Mouse (Mus musculus) embryonic facial prominence, embryonic 14.5 days (tissue): Measurements from ENCODE around the gene Tor2a. TPM values are rescaled to one million over a fixed set of nuclear protein-coding genes. Genes with fewer than 3 reads are reported as not detected.

Source experiments
- ATAC-seq: fragments of 200-750 bp; cut with Nextera tagmentation; 2 replicates; pipeline ENCODE4 v1.8.0; 2017; ENCODE audit warnings: low read depth, moderate number of reproducible peaks, moderate TSS enrichment
- DNase-seq: peaks from one replicate; pipeline ENCODE4 v3.0.0-alpha.2; 2015; ENCODE audit warnings: low spot score
- H3K27ac ChIP-seq: fragments of 300-500 bp; sonication (generic); replicated peaks from 2 replicates; pipeline ENCODE4 v1.5.1; 2014; ENCODE audit warnings: low read depth, mild to moderate bottlenecking, low read length, moderate library complexity
- H3K27me3 ChIP-seq: fragments of 300-500 bp; sonication (generic); replicated peaks from 2 replicates; pipeline ENCODE4 v1.6.1; 2014; ENCODE audit warnings: low read length; ENCODE audit not compliant: control insufficient read depth, insufficient read depth
- H3K36me3 ChIP-seq: fragments of 300-500 bp; sonication (generic); 2 replicates; pipeline ENCODE4 v1.6.1; 2014; ENCODE audit warnings: low read length, mixed read lengths; ENCODE audit not compliant: control insufficient read depth, insufficient read depth
- H3K4me1 ChIP-seq: fragments of 300-500 bp; sonication (generic); 2 replicates; pipeline ENCODE4 v1.6.1; 2014; ENCODE audit warnings: antibody characterized with exemption, low read length; ENCODE audit not compliant: control insufficient read depth, insufficient read depth
- H3K4me2 ChIP-seq: fragments of 300-500 bp; sonication (generic); 2 replicates; pipeline ENCODE4 v1.6.1; 2014; ENCODE audit warnings: low read depth, mild to moderate bottlenecking, low read length, moderate library complexity, mixed read lengths
- H3K4me3 ChIP-seq: fragments of 300-500 bp; sonication (generic); 2 replicates; pipeline ENCODE4 v1.5.1; 2014; ENCODE audit warnings: low read depth, mild to moderate bottlenecking, low read length
- H3K9ac ChIP-seq: fragments of 300-500 bp; sonication (generic); 2 replicates; pipeline ENCODE4 v1.6.1; 2014; ENCODE audit warnings: low read depth, mild to moderate bottlenecking, low read length, moderate library complexity, mixed read lengths
- H3K9me3 ChIP-seq: fragments of 300-500 bp; sonication (generic); 2 replicates; pipeline ENCODE4 v1.6.1; 2016; ENCODE audit warnings: low read length; ENCODE audit not compliant: control insufficient read depth
- WGBS: fragments of 180-500 bp; shearing (Covaris S2); extraction: QIAGEN DNeasy Blood & Tissue Kit; methylation state at CpG from one replicate; pipeline ENCODE4 v1.1.7; 2014; 5-methylcytosine and 5-hydroxymethylcytosine counted together
- polyA plus RNA-seq: library from polyadenylated mRNA; unstranded; fragments of >200 nt; fragmentation: Nextera tagmentation; extraction: Ambion mirVana; gene quantifications from 2 replicates; pipeline ENCODE4 v1.2.1, GENCODE M21; 2014

Gene Tor2a
- polyA plus RNA-seq, 1 experiment from 2014 or later, result 64.5 TPM

GRCm38 (mm10) chr2:32722581-32722980 lies 34.5 kb upstream of the Tor2a start:
- H3K9ac ChIP-seq, result no peak overlapping the region
- peak overlapping the region; percentile 42; the same call in 1 of the 2 replicates for H3K4me2 ChIP-seq
- H3K27me3 ChIP-seq, result no peaks in the 10 kb centered on the region
- DNase-seq (no peak), ATAC-seq (no peak)
- no peak overlapping the region; the same call in 1 of the 2 replicates for H3K4me3 ChIP-seq
- H3K4me1 ChIP-seq, result peaks cover 20% of the 10 kb centered on the region; the same call in 1 of the 2 replicates
- H3K9me3 ChIP-seq, result no peaks in the 10 kb centered on the region
- H3K27ac ChIP-seq, result no peak overlapping the region
- 55% methylated on average over 3 of the region's 3 CpGs for WGBS
- H3K36me3 ChIP-seq, result no peaks in the 10 kb centered on the region

- Histone ChIP-seq H3K27ac (no peak overlapping the region), H3K9me3 (no peaks in the 10 kb centered on the region), H3K36me3 (no peaks in the 10 kb centered on the region), H3K9ac (no peak overlapping the region), H3K4me2 (no peak overlapping the region), H3K4me1 (peaks cover 20% of the 10 kb centered on the region; the same call in 1 of the 2 replicates), H3K27me3 (no peaks in the 10 kb centered on the region), H3K4me3 (no peak overlapping the region)
- 69% methylated on average over 4 of the region's 4 CpGs for WGBS
- ATAC-seq (no peak), DNase-seq (no peak)
Observed at GRCm38 (mm10) chr2:32724149-32724548, 32.9 kb upstream of the Tor2a start.

GRCm38 (mm10) chr2:32724832-32725790 lies 31.9 kb upstream of the Tor2a start:
- Histone ChIP-seq H3K4me2 (no peak overlapping the region), H3K27me3 (no peaks in the 10 kb centered on the region)
- no peak for DNase-seq

GRCm38 (mm10) chr2:32727435-32727834 lies 29.6 kb upstream of the Tor2a start:
- ATAC-seq, result peak; percentile 98
- DNase-seq, result peak; percentile 98
- under 1% methylated on average over 16 of the region's 16 CpGs for WGBS
- Histone ChIP-seq H3K4me3 (peak overlapping the region; percentile 33), H3K4me1 (peaks cover 17% of the 10 kb centered on the region), H3K27me3 (no peaks in the 10 kb centered on the region), H3K36me3 (no peaks in the 10 kb centered on the region), H3K9me3 (no peaks in the 10 kb centered on the region), H3K4me2 (peak overlapping the region; percentile 58), H3K27ac (no peak overlapping the region), H3K9ac (peak overlapping the region; percentile 53)

More at GRCm38 (mm10) chr2:32724832-32725790, 31.9 kb upstream of the Tor2a start:
- Histone ChIP-seq H3K4me1 (peaks cover 22% of the 10 kb centered on the region), H3K4me3 (no peak overlapping the region), H3K9me3 (no peaks in the 10 kb centered on the region), H3K27ac (no peak overlapping the region), H3K9ac (no peak overlapping the region), H3K36me3 (no peaks in the 10 kb centered on the region)
- 73% methylated on average over 16 of the region's 16 CpGs for WGBS
- ATAC-seq, result no peak

GRCm38 (mm10) chr2:32728463-32728862 lies 28.6 kb upstream of the Tor2a start:
- ATAC-seq, result no peak

GRCm38 (mm10) chr2:32729547-32729946 lies 27.5 kb upstream of the Tor2a start:
- Histone ChIP-seq H3K27ac (peak overlapping the region; percentile 74; the same call in 1 of the 2 replicates), H3K9ac (no peak overlapping the region), H3K36me3 (no peaks in the 10 kb centered on the region), H3K9me3 (no peaks in the 10 kb centered on the region), H3K4me3 (no peak overlapping the region), H3K4me1 (peaks cover 17% of the 10 kb centered on the region), H3K27me3 (no peaks in the 10 kb centered on the region), H3K4me2 (peak overlapping the region; percentile 28)
- WGBS, result 45% methylated on average over 4 of the region's 4 CpGs
- no peak for DNase-seq
- ATAC-seq, result no peak

More at GRCm38 (mm10) chr2:32728463-32728862, 28.6 kb upstream of the Tor2a start:
- H3K9ac ChIP-seq, result peak overlapping the region; percentile 53; the same call in 1 of the 2 replicates
- H3K4me1 ChIP-seq, result peaks cover 17% of the 10 kb centered on the region
- no peaks in the 10 kb centered on the region for H3K9me3 ChIP-seq
- DNase-seq, result no peak
- H3K27me3 ChIP-seq, result no peaks in the 10 kb centered on the region
- no peaks in the 10 kb centered on the region for H3K36me3 ChIP-seq
- WGBS, result 40% methylated on average over 7 of the region's 7 CpGs
- H3K27ac ChIP-seq, result no peak overlapping the region; the same call in 1 of the 2 replicates
- peak overlapping the region; percentile 33 for H3K4me3 ChIP-seq
- peak overlapping the region; percentile 58 for H3K4me2 ChIP-seq

- ATAC-seq, result peak; percentile 12; the same call in 1 of the 2 replicates
Observed at GRCm38 (mm10) chr2:32730854-32731253, 26.2 kb upstream of the Tor2a start.

GRCm38 (mm10) chr2:32731911-32732310 lies 25.1 kb upstream of the Tor2a start:
- H3K36me3 ChIP-seq, result no peaks in the 10 kb centered on the region
- H3K27me3 ChIP-seq, result no peaks in the 10 kb centered on the region
- peak overlapping the region; percentile 74 for H3K27ac ChIP-seq
- no peak overlapping the region for H3K4me3 ChIP-seq
- no peaks in the 10 kb centered on the region for H3K9me3 ChIP-seq
- H3K9ac ChIP-seq, result no peak overlapping the region
- 55% methylated on average over 4 of the region's 4 CpGs for WGBS
- DNase-seq (no peak), ATAC-seq (no peak)
- peaks cover 17% of the 10 kb centered on the region for H3K4me1 ChIP-seq
- no peak overlapping the region for H3K4me2 ChIP-seq

More at GRCm38 (mm10) chr2:32730854-32731253, 26.2 kb upstream of the Tor2a start:
- Histone ChIP-seq H3K27ac (peak overlapping the region; percentile 74), H3K9ac (no peak overlapping the region), H3K4me1 (peaks cover 17% of the 10 kb centered on the region), H3K36me3 (no peaks in the 10 kb centered on the region), H3K4me2 (peak overlapping the region; percentile 17), H3K27me3 (no peaks in the 10 kb centered on the region), H3K9me3 (no peaks in the 10 kb centered on the region), H3K4me3 (peak overlapping the region; percentile 2)
- DNase-seq, result peak; percentile 83
- WGBS, result 15% methylated on average over 11 of the region's 11 CpGs
